Mouse (Mus musculus) erythroid progenitor cell, adult 5-6 weeks (primary cell): Measurements from ENCODE around the gene Gm20924. TPM values are rescaled to one million over a fixed set of nuclear protein-coding genes. Genes with fewer than 3 reads are reported as not detected.
"Not testable (repeated sequence)": the region's sequence is repeated elsewhere in the genome, so short reads cannot be mapped to it uniquely, and the experiment has no call there.

Experiments used
- ATAC-seq: replicated peaks from 2 replicates; pipeline ENCODE4 v1.8.0; 2016; ENCODE audit warnings: moderate number of reproducible peaks, mild to moderate bottlenecking, moderate TSS enrichment, inconsistent platforms; ENCODE audit not compliant: poor library complexity, low FRiP score, severe bottlenecking
- total RNA-seq, 2 experiments: library from RNA; stranded (forward) in 1 of 2; stranded (reverse) in 1 of 2; fragments of 150-400 nt in 1 of 2; fragments of 186-747, 209-891 nt in 1 of 2; gene quantifications; 2 replicates each; pipeline versions ENCODE4 v1.2.3 to v1.2.4; 2015 to 2017; ENCODE audit warnings: low replicate concordance in 2 of 2

The Gm20924 gene
- total RNA-seq (2015; ENCODE audit: low replicate concordance) (not detected in 2 replicates), total RNA-seq (2017; ENCODE audit: low replicate concordance) (not detected in 2 replicates)

GRCm38 (mm10) chrY:65207427-65207826 is at the start of gene Gm20924:
Gm20924 (minus strand) TSS chrY:65207527.
- ATAC-seq, result not testable (repeated sequence)

Other genes starting within 250 kb of the Gm20924 start
- not detected in 2 replicates for gene Gm20736, start 170.2 kb upstream of the Gm20924 start, total RNA-seq (2015; ENCODE audit: low replicate concordance)
- not detected in 2 replicates for gene Gm20736, start 170.2 kb upstream of the Gm20924 start, total RNA-seq (2017; ENCODE audit: low replicate concordance)